Mouse (Mus musculus) left cerebral cortex, postnatal 14 days (tissue): ENCODE data around the gene H2-Q4. TPM values are rescaled to one million over a fixed set of nuclear protein-coding genes. Genes with fewer than 3 reads are reported as not detected.
"Not testable (repeated sequence)": the region's sequence is repeated elsewhere in the genome, so short reads cannot be mapped to it uniquely, and the experiment has no call there.

Source experiments
- DNase-seq, 2 experiments: peaks; one replicate each; pipeline ENCODE4 v3.0.0; 2021 to 2022; ENCODE audit warnings: low spot score in 2 of 2, mixed read lengths in 1 of 2
- intact Hi-C: fragments of 180-260 bp; cut with DNase I; formaldehyde crosslinking; loops from one replicate; pipeline ENCODE4 v1.15.1; 2025
- long read RNA-seq, 2 experiments: library from polyadenylated mRNA; stranded (forward); transcript quantifications; one replicate each; pipeline ENCODE4 v2.0.0; 2021
- total RNA-seq, 2 experiments: library from RNA; stranded (reverse); gene quantifications; 2 replicates each; pipeline ENCODE4 v1.2.3; 2021

H2-Q4 gene
- 1 to 10 TPM in 1 of 2 experiments, under 1 TPM in 1; 0.85 to 1.4 TPM for total RNA-seq
- long read RNA-seq, experiment 1, result 0 reads
- long read RNA-seq, experiment 2, result 0 reads

DNA sequence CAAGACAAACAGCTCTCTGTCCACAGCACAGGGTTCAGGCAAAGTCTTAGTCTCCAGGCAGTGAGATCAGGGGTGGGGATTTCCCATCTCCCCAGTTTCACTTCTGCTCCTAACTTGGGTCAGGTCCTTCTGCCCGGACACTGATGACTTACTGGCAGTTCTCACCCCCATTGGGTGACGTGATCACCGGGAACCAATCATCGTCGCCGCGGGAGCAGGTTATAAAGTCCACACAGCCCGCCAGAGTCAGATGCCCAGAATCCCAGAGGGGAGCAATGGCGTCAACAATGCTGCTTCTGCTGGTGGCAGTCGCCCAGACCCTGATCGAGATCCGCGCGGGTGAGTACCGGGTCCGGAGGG, at the start of gene H2-Q4:
Gene H2-Q4, plus strand, starts transcription at position 249 of the 360 bp plus-strand sequence.
- peak; percentile 78 for DNase-seq
- intact Hi-C loops, result loop anchor here (5.0 kb wide), 1 partner anchor 1377 kb away; the partner anchor contains the start of gene H2-K1

GRCm38 (mm10) chr17:35329714-35330113, 49.7 kb upstream of the H2-Q4 start:
- intact Hi-C loops, DNase-seq: not testable (repeated sequence)

DNA sequence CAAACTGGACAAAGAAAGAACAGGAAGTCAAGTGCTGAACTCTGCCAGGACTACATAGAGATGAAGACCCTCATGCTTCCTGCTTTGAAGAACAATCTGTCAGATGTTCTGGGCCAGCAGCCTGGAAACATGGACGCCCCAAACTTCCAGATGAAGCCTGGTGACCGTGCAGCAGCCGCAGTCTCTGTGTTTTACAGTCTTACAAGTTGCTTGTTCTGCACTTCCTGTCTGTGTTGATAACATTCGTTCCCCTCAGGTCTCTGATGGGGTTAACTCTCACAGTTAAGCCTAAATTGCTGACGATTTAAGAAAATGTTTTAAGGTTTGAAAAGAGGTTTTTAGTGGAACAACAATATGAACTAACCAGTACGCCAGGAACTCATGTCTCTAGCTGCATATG, 47.9 kb upstream of the H2-Q4 start:
- DNase-seq, intact Hi-C loops: not testable (repeated sequence)

GRCm38 (mm10) chr17:35342071-35342671, 37.2 kb upstream of the H2-Q4 start, which contains the start of gene H2-Q2:
Gene H2-Q2 (plus strand): TSS chr17:35342242.
- DNase-seq, result no peak
- intact Hi-C loops, result no loop called here

DNA sequence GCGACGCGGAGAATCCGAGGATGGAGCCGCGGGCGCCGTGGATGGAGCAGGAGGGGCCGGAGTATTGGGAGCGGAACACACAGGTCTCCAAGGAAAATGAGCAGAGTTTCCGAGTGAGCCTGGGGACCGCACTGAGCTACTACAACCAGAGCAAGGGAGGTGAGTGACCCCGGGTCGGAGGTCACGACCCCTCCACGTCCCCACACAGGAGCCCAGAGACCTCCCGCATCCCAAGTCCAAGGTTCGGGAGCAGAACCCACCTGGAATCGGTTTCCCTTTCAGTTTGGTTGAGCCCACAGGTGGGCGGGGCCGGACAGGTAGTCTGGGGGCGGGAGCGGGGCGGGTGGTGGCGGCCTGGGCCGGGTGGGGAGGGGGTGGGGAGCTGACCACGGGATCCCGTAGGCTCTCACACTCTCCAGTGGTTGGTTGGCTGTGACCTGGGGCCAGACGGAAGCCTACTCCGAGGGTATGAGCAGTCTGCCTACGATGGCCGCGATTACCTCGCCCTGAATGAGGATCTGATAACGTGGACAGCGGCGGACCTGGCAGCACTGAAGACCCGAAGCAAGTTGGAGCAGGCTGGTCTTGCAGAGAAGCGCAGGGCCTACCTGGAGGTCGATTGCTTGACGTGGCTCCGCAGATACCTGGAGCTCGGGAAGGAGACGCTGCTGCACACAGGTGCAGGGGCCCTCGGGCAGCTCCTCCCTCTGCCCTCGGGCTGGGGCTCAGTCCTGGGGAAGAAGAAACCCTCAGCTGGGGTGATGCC, 36.5 kb upstream of the H2-Q4 start:
- DNase-seq, result no peak
- intact Hi-C loops, result no loop called here

DNA sequence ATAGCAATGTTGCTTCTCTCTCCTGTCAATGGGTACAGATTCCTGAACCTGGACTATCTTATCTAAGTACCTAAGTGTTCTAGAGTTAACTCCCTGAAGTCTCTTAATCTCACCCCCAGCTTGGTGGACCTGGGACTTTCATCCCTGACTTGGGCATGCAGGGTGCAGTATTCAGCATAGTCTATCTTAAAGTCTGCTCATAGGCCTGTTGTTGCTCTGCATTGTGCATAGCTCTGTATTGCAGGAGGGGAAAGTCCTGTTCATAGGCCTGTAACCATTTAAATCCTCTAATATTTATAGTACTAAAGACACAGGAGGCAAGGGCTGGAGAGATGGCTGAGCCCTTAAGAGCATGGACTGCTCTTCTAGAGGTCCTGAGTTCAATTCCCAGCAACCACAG, 31.8 kb upstream of the H2-Q4 start:
- DNase-seq, intact Hi-C loops: not testable (repeated sequence)

DNA sequence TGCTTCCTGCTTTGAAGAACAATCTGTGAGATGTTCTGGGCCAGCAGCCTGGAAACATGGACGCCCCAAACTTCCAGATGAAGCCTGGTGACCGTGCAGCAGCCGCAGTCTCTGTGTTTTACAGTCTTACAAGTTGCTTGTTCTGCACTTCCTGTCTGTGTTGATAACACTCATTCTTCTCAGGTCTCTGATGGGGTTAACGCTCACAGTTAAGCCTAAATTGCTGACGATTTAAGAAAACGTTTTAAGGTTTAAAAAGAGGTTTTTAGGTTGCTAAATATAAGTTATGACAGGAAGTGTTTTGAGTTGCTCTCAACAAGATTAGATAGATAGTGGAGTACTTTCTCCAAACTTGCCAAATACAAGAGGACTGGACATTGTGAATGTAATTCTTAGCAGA, 26.1 kb upstream of the H2-Q4 start:
- intact Hi-C loops, DNase-seq: not testable (repeated sequence)

GRCm38 (mm10) chr17:35354071-35354470, 25.3 kb upstream of the H2-Q4 start:
- DNase-seq, result no peak
- intact Hi-C loops, result no loop called here

DNA sequence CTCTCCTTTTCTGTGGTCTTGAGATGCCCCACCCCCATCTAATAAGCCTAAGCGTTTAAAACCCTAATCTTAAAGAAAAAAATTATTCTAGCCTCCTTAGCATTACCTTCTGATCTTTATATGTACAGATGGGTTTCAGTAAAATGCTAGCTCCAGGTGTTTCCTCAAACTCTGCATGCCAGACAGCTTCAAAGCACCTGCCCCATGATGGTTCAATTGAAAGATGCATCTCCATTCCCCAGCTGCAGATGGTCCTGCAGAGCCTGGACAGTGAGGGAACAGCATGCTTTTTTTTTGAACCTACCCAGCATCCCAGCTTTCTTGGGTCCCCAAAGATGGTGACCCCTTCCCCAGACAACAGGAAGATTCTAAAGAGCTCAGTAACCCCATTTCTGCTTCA, 22.3 kb upstream of the H2-Q4 start:
- intact Hi-C loops, result loop anchor here (5.0 kb wide), 1 partner anchor 40 kb away; no protein-coding TSS in a partner anchor
- DNase-seq, result no peak

GRCm38 (mm10) chr17:35358763-35359469, 20.5 kb upstream of the H2-Q4 start:
- no peak for DNase-seq
- intact Hi-C loops, result loop anchor here (5.0 kb wide), 1 partner anchor 42 kb away; no protein-coding TSS in a partner anchor

DNA sequence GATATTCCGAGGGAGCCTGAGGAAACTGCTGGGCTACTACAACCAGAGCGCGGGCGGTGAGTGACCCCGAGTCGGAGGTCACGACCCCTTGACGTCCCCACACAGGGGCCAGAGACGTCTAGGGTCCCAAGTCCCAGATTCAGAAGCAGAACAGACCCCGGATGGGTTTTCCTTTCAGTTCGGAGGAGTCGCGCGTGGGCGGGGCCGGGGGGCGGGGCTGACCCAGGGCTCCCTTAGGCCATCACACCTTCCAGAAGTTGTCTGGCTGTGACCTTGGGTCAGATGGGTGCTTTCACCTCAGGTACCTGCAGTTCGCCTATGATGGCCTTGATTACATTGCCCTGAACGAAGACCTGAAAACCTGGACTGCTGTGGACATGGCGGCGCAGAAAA, 20.0 kb upstream of the H2-Q4 start:
- DNase-seq, result no peak
- intact Hi-C loops, result loop anchor here (5.0 kb wide), 1 partner anchor 42 kb away; no protein-coding TSS in a partner anchor

DNA sequence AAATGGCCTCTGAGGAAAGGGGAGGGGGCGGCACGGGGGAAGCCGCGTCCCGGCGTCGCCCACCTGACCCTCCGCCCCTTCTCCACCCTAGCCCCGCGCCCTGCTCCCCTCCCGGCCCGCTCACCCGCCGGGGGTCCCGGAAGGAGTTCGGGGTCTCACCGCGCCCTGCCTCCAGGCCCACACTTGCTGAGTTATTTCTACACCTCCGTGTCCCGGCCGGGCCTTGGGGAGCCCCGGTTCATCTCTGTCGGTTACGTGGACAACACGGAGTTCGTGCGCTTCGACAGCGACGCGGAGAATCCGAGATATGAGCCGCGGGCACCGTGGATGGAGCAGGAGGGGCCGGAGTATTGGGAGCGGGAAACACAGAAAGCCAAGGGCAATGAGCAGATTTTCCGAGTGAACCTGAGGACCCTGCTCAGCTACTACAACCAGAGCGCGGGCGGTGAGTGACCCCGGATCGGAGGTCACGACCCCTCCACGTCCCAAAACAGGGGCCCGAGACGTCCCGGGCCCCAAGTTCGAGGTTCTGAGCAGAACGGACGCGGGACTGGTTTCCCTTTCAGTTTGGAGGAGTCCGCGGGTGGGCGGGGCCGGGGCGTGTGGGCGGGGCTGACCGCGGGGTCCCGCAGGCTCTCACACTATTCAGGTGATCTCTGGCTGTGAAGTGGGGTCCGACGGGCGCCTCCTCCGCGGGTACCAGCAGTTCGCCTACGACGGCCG, 473 bp downstream of the H2-Q4 start:
- intact Hi-C loops, result loop anchor here (5.0 kb wide), 1 partner anchor 1378 kb away; the partner anchor contains the start of gene H2-K1
- no peak for DNase-seq

DNA sequence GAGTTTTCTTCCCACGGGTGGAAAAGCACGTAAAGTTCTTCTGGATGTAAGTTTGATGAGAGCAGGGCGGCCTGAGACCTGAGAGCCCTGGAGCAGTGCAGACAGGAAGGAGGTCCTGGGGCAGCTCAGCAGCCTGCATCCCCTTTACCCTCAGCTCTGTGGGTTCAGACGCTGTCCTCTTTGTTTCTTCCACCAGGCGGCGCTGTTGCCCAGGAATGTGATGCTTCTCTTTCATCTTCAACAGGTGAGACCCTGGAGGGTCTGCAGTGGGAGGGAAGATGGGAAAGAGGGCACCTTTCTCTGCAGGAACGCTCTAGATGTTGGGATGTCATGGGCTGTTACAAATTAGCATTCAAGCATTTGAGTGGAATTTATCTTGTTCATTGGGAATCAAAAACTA, 10.4 kb downstream of the H2-Q4 start:
- DNase-seq, intact Hi-C loops: not testable (repeated sequence)

DNA sequence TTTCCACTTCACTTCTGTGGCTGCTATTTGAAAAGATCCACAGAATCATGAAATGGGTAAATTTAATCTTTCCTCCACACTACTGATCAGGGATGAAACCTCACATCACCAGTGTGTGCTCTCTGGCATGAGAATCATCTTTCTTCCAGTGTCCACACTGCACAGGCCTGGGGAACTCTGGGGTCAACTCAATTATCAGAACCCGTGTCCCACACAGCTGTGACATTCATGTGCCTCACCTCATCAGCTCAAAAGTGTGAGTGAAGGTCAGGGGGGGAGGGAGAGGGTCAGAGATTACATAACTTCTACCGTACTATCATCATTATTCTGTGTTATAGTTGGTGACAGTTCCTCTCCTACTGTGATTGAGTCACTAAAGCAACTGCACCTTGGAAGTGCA, 13.3 kb downstream of the H2-Q4 start:
- DNase-seq, intact Hi-C loops: not testable (repeated sequence)

- intact Hi-C loops, DNase-seq: not testable (repeated sequence)
Observed at GRCm38 (mm10) chr17:35393864-35394800, 14.7 kb downstream of the H2-Q4 start.

GRCm38 (mm10) chr17:35396956-35397355, 17.5 kb downstream of the H2-Q4 start:
- DNase-seq, intact Hi-C loops: not testable (repeated sequence)

- intact Hi-C loops, DNase-seq: not testable (repeated sequence)
Observed at GRCm38 (mm10) chr17:35413057-35413456, 33.6 kb downstream of the H2-Q4 start.
